Mouse (Mus musculus): ENCODE measurements at regions not wholly inside any gene's neighbourhood (a gene's known extent, or its start where the extent isn't known, plus 50 kb on each side); places are given as distances from the start of the nearest gene placed in this dataset.
"Not testable (repeated sequence)": the region's sequence is repeated elsewhere in the genome, so short reads cannot be mapped to it uniquely, and the experiment has no call there.

GRCm38 (mm10) chr6:47745856-47746255 lies 67.4 kb downstream of the Pdia4 start:
- H3K36me3 ChIP-seq (replicated peaks; ENCODE audit: control insufficient read depth, insufficient read depth, low read length); ATAC-seq (ENCODE audit: insufficient read depth, low read depth): not testable (repeated sequence)
- WGBS = 90% methylated on average over 8 of the region's 14 CpGs

GRCm38 (mm10) chr6:47743856-47744255 lies 69.4 kb downstream of the Pdia4 start:
- DNase-seq (ENCODE audit: low spot score); H3K4me3 ChIP-seq (ENCODE audit: low read depth, low read length): not testable (repeated sequence)
- WGBS = no CpG with 5 or more reads among the region's 20 CpGs

More at GRCm38 (mm10) chr6:47745856-47746255, 67.4 kb downstream of the Pdia4 start:
- not testable (repeated sequence) for DNase-seq (ENCODE audit: low spot score); H3K27me3 ChIP-seq (ENCODE audit: control insufficient read depth, insufficient read depth, low read length); H3K9me3 ChIP-seq (replicated peaks; ENCODE audit: control insufficient read depth, low read length); H3K27ac ChIP-seq (ENCODE audit: low read depth); H3K4me1 ChIP-seq (ENCODE audit: control insufficient read depth, insufficient read depth); H3K4me2 ChIP-seq (ENCODE audit: low read depth, low read length); H3K9ac ChIP-seq (replicated peaks; ENCODE audit: low read depth, low read length); H3K4me3 ChIP-seq (ENCODE audit: low read depth, low read length)

GRCm38 (mm10) chr6:47740216-47740615 lies 73.0 kb downstream of the Pdia4 start:
- not testable (repeated sequence) for H3K9me3 ChIP-seq (replicated peaks; ENCODE audit: control insufficient read depth, low read length); H3K36me3 ChIP-seq (replicated peaks; ENCODE audit: control insufficient read depth, insufficient read depth, low read length); H3K27me3 ChIP-seq (ENCODE audit: control insufficient read depth, insufficient read depth, low read length); ATAC-seq (ENCODE audit: insufficient read depth, low read depth); H3K27ac ChIP-seq (ENCODE audit: low read depth); H3K9ac ChIP-seq (replicated peaks; ENCODE audit: low read depth, low read length); H3K4me1 ChIP-seq (ENCODE audit: control insufficient read depth, insufficient read depth)
- WGBS = 2% methylated on average over 15 of the region's 47 CpGs
- peak; percentile 4 for DNase-seq (ENCODE audit: low spot score)
- Histone ChIP-seq H3K4me2 (ENCODE audit: low read depth, low read length) (peak overlapping the region; percentile 49; the same call in 1 of the 2 replicates), H3K4me3 (ENCODE audit: low read depth, low read length) (peak overlapping the region; percentile 34)

More at GRCm38 (mm10) chr6:47743856-47744255, 69.4 kb downstream of the Pdia4 start:
- not testable (repeated sequence) for ATAC-seq (ENCODE audit: insufficient read depth, low read depth); H3K4me1 ChIP-seq (ENCODE audit: control insufficient read depth, insufficient read depth); H3K27me3 ChIP-seq (ENCODE audit: control insufficient read depth, insufficient read depth, low read length); H3K9me3 ChIP-seq (replicated peaks; ENCODE audit: control insufficient read depth, low read length); H3K9ac ChIP-seq (replicated peaks; ENCODE audit: low read depth, low read length); H3K4me2 ChIP-seq (ENCODE audit: low read depth, low read length); H3K27ac ChIP-seq (ENCODE audit: low read depth); H3K36me3 ChIP-seq (replicated peaks; ENCODE audit: control insufficient read depth, insufficient read depth, low read length)

- H3K4me2 ChIP-seq (ENCODE audit: low read depth, low read length); H3K27me3 ChIP-seq (ENCODE audit: control insufficient read depth, insufficient read depth, low read length); H3K4me3 ChIP-seq (ENCODE audit: low read depth, low read length); H3K27ac ChIP-seq (ENCODE audit: low read depth); H3K36me3 ChIP-seq (replicated peaks; ENCODE audit: control insufficient read depth, insufficient read depth, low read length); H3K9me3 ChIP-seq (replicated peaks; ENCODE audit: control insufficient read depth, low read length); H3K9ac ChIP-seq (replicated peaks; ENCODE audit: low read depth, low read length); H3K4me1 ChIP-seq (ENCODE audit: control insufficient read depth, insufficient read depth); ATAC-seq (ENCODE audit: insufficient read depth, low read depth); DNase-seq (ENCODE audit: low spot score): not testable (repeated sequence)
- 9% methylated on average over 9 of the region's 26 CpGs for WGBS
These were observed 73.5 kb downstream of the Pdia4 start for GRCm38 (mm10) chr6:47739696-47740095.

GRCm38 (mm10) chr6:47737972-47738371 lies 75.3 kb downstream of the Pdia4 start:
- not testable (repeated sequence) for H3K4me1 ChIP-seq (ENCODE audit: control insufficient read depth, insufficient read depth); H3K9me3 ChIP-seq (replicated peaks; ENCODE audit: control insufficient read depth, low read length); ATAC-seq (ENCODE audit: insufficient read depth, low read depth); H3K4me2 ChIP-seq (ENCODE audit: low read depth, low read length); DNase-seq (ENCODE audit: low spot score); H3K27ac ChIP-seq (ENCODE audit: low read depth); H3K4me3 ChIP-seq (ENCODE audit: low read depth, low read length); H3K27me3 ChIP-seq (ENCODE audit: control insufficient read depth, insufficient read depth, low read length); H3K36me3 ChIP-seq (replicated peaks; ENCODE audit: control insufficient read depth, insufficient read depth, low read length); H3K9ac ChIP-seq (replicated peaks; ENCODE audit: low read depth, low read length)
- no CpG with 5 or more reads among the region's 3 CpGs for WGBS
